In genomic region chr13:19364245-19364772, GRCm38 (mm10) we compare ENCODE assay signal across 8 mouse cellular contexts. TPM values are rescaled to one million over a fixed set of nuclear protein-coding genes. Genes with fewer than 3 reads are reported as not detected.
DNase-seq lines count a peak whose midpoint lies in the region; ATAC-seq and TF ChIP-seq lines count a peak whose summit lies in the region.

No protein-coding gene starts in this region.

- H3K9ac ChIP-seq in forebrain, embryonic 14.5 days (ENCODE audit: low read length), result no peak overlapping the region
- no peak overlapping the region for H3K9ac ChIP-seq in liver, embryonic 14.5 days (replicated peaks)

- no peak overlapping the region for H3K27ac ChIP-seq in testis, adult 2 months (ENCODE audit: control insufficient read depth, insufficient read depth, low read depth, low read length)
- H3K27ac ChIP-seq in forebrain, embryonic 14.5 days (ENCODE audit: low read depth, low read length), result no peak overlapping the region
- no peak overlapping the region for H3K27ac ChIP-seq in liver, embryonic 14.5 days

- H3K36me3 ChIP-seq in testis, adult 2 months (ENCODE audit: control insufficient read depth, insufficient read depth, low read length), result no peaks in the 10 kb centered on the region
- H3K36me3 ChIP-seq in forebrain, embryonic 14.5 days (ENCODE audit: control insufficient read depth, insufficient read depth, low read length), result peaks cover 52% of the 10 kb centered on the region
- H3K36me3 ChIP-seq in liver, embryonic 14.5 days (replicated peaks; ENCODE audit: control insufficient read depth, insufficient read depth, low read depth), result no peaks in the 10 kb centered on the region

- H3K4me1 ChIP-seq in testis, adult 2 months (ENCODE audit: control insufficient read depth, insufficient read depth, low read length), result no peaks in the 10 kb centered on the region
- no peaks in the 10 kb centered on the region for H3K4me1 ChIP-seq in forebrain, embryonic 14.5 days (ENCODE audit: control insufficient read depth, insufficient read depth, low read length)
- no peaks in the 10 kb centered on the region for H3K4me1 ChIP-seq in liver, embryonic 14.5 days (replicated peaks; ENCODE audit: control insufficient read depth in 2 of 2, insufficient read depth in 2 of 2, low read length in 1 of 2)

- no peak for TF ChIP-seq POLR2A in testis, adult 2 months (IDR thresholded peaks at IDR 0.05; ENCODE audit: control insufficient read depth, low read depth, low read length)

- H3K9me3 ChIP-seq in forebrain, embryonic 14.5 days (replicated peaks; ENCODE audit: control insufficient read depth, low read length), result no peaks in the 10 kb centered on the region
- H3K9me3 ChIP-seq in liver, embryonic 14.5 days (ENCODE audit: control insufficient read depth, low read length), result no peaks in the 10 kb centered on the region

- ATAC-seq in forebrain, embryonic 14.5 days, result peak; percentile 43
- peak; percentile 31 for ATAC-seq in liver, embryonic 14.5 days (ENCODE audit: insufficient read depth)

- no peak overlapping the region for H3K4me3 ChIP-seq in testis, adult 2 months (ENCODE audit: control insufficient read depth, low read depth, low read length)
- no peak overlapping the region for H3K4me3 ChIP-seq in forebrain, embryonic 14.5 days (ENCODE audit: low read depth, low read length)
- no peak overlapping the region for H3K4me3 ChIP-seq in liver, embryonic 14.5 days (ENCODE audit: insufficient read depth in 1 of 2, low read depth in 2 of 2, low read length in 2 of 2)

- H3K4me2 ChIP-seq in forebrain, embryonic 14.5 days (ENCODE audit: low read length), result no peak overlapping the region
- no peak overlapping the region for H3K4me2 ChIP-seq in liver, embryonic 14.5 days (ENCODE audit: low read depth)

- DNase-seq in testis, postnatal 14 days (ENCODE audit: low spot score), result no peak
- DNase-seq in brain, adult 2 months (ENCODE audit: low read depth, low spot score), result peak; percentile 89
- DNase-seq in forebrain, embryonic 14.5 days (ENCODE audit: low spot score), result peak; percentile 77
- peak; percentile 90 for DNase-seq in kidney, adult 9 months
- peak; percentile 31 to 49 (median 42) for DNase-seq in liver, embryonic 14.5 days (ENCODE audit: low read depth in 3 of 3, low spot score in 3 of 3)
- peak; percentile 46 for DNase-seq in retina, postnatal 7 days (ENCODE audit: low read depth, low spot score)
- no peak for DNase-seq in frontal cortex, postnatal 25 days (ENCODE audit: low spot score in 2 of 2)

- 85% methylated on average over 11 of the region's 11 CpGs for WGBS in forebrain, embryonic 14.5 days
- WGBS in liver, embryonic 14.5 days (ENCODE audit: insufficient replicate concordance), result 61% methylated on average over 11 of the region's 11 CpGs

- TF ChIP-seq CTCF in testis, adult 2 months (IDR thresholded peaks at IDR 0.05; ENCODE audit: control insufficient read depth, insufficient read depth, insufficient replicate concordance, low read depth, low read length), result peak; percentile 21; the same call in 1 of the 2 replicates
- TF ChIP-seq CTCF in liver, embryonic 14.5 days (IDR thresholded peaks at IDR 0.05; ENCODE audit: low read depth), result peak; percentile 79

- TF ChIP-seq EP300 in liver, embryonic 14.5 days (IDR thresholded peaks at IDR 0.05; ENCODE audit: low read depth), result no peak

- no peaks in the 10 kb centered on the region for H3K27me3 ChIP-seq in testis, adult 2 months (ENCODE audit: control insufficient read depth, insufficient read depth, low read length)
- H3K27me3 ChIP-seq in forebrain, embryonic 14.5 days (replicated peaks; ENCODE audit: control insufficient read depth, insufficient read depth, low read length), result no peaks in the 10 kb centered on the region
- H3K27me3 ChIP-seq in liver, embryonic 14.5 days (ENCODE audit: control insufficient read depth, insufficient read depth, low read length), result no peaks in the 10 kb centered on the region

RNA-seq across cellular contexts. Expression of gene Stard3nl, which starts 31.3 kb away (rescaled TPM):
- polyA plus RNA-seq in testis, adult 2 months (2012; rRNA removed), result 9.0 and 11.7 TPM in 2 replicates
- 199 and 213 TPM in 2 replicates for polyA plus RNA-seq in forebrain, embryonic 14.5 days (2014; fragmentation: Nextera tagmentation; extraction: Ambion mirVana)
- 9.5 and 12.0 TPM in 2 replicates for polyA plus RNA-seq in liver, embryonic 14.5 days (2012; rRNA removed)
- polyA plus RNA-seq in liver, embryonic 14.5 days (2014; fragmentation: Nextera tagmentation; extraction: Ambion mirVana), result 23.7 and 25.0 TPM in 2 replicates

Comparison
In these comparisons a context has a peak if more than half of its experiments do, and no peak if none do; other contexts are left out.
1. DNase-seq: peak in brain, adult 2 months (single experiment), forebrain, embryonic 14.5 days (single experiment), kidney, adult 9 months (single experiment), liver, embryonic 14.5 days (3 of 3) and retina, postnatal 7 days (single experiment); none in testis, postnatal 14 days (single experiment) and frontal cortex, postnatal 25 days (0 of 2).